8 mouse cellular contexts compared by ENCODE assay signal in the genomic region with DNA sequence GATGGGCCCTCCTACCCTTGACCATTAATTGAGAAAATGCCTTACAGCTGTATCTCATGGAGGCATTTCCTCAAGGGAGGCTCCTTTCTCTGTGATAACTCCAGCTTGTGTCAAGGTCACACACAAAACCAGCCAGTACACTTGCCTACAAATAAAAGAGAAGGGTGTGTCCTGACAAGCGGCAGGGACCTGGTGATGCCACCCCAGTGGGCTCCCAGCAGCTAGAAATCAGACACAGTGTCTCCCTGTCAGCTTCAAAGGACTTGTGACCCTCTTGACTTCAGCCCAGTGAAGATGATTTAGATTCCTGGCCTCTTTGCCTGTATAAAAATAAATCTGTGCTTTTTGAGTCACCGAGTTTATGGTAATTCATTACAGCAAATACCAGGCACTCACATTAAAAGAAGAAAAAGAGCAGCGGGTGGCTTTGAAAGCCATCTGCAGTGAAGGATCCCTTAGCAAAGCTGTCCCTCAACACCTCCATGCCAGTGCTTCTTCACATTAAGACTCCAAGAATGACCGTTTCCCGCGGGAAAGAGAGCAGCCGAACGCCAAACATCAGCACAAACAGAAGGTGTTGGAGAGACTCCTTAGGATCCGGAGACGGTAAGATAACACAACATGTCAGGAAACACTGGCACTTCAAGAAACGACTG.
DNase-seq lines count a peak whose midpoint lies in the region; ATAC-seq and TF ChIP-seq lines count a peak whose summit lies in the region.

No protein-coding gene starts in this region.

- peak overlapping the region; percentile 47 for H3K4me2 ChIP-seq in lung, postnatal 0 days (replicated peaks; ENCODE audit: low read depth, low read length)
- peak overlapping the region; percentile 58 for H3K4me2 ChIP-seq in embryonic facial prominence, embryonic 13.5 days
- H3K4me2 ChIP-seq in liver, embryonic 14.5 days (ENCODE audit: low read depth): peak overlapping the region; percentile 43
- peak overlapping the region; percentile 53 for H3K4me2 ChIP-seq in stomach, embryonic 15.5 days

- no peak for DNase-seq in lung, postnatal 0 days (ENCODE audit: low spot score)
- no peak for DNase-seq in lung, adult 2 months
- DNase-seq in hindbrain, embryonic 10.5 days (ENCODE audit: low spot score): peak; percentile 24
- no peak for DNase-seq in liver, embryonic 14.5 days (ENCODE audit: low read depth in 3 of 3, low spot score in 3 of 3)

- peaks cover 5% of the 10 kb centered on the region; the same call in 1 of the 2 replicates for H3K4me1 ChIP-seq in lung, postnatal 0 days (ENCODE audit: insufficient read depth, low read depth, low read length)
- peaks cover 3% of the 10 kb centered on the region; the same call in 1 of the 2 replicates for H3K4me1 ChIP-seq in lung, adult 2 months (ENCODE audit: control insufficient read depth, insufficient read depth, low read length)
- H3K4me1 ChIP-seq in embryonic facial prominence, embryonic 13.5 days: peaks cover 16% of the 10 kb centered on the region
- H3K4me1 ChIP-seq in hindbrain, embryonic 10.5 days (replicated peaks): peaks cover 27% of the 10 kb centered on the region
- peaks cover 0 to 22% of the 10 kb centered on the region in 2 experiments; a peak in 2 of 4 replicates for H3K4me1 ChIP-seq in liver, embryonic 14.5 days (replicated peaks; ENCODE audit: control insufficient read depth in 2 of 2, insufficient read depth in 2 of 2, low read length in 1 of 2)
- peaks cover 9% of the 10 kb centered on the region; the same call in 1 of the 2 replicates for H3K4me1 ChIP-seq in stomach, embryonic 15.5 days

- peak overlapping the region; percentile 24; the same call in 1 of the 2 replicates for H3K4me3 ChIP-seq in lung, postnatal 0 days (ENCODE audit: low read depth, low read length)
- H3K4me3 ChIP-seq in lung, adult 2 months (replicated peaks; ENCODE audit: extremely low read depth, low read depth, low read length): no peak overlapping the region
- H3K4me3 ChIP-seq in embryonic facial prominence, embryonic 13.5 days: peak overlapping the region; percentile 29
- peak overlapping the region; percentile 39 for H3K4me3 ChIP-seq in hindbrain, embryonic 10.5 days
- no peak overlapping the region; a peak in 1 of 4 replicates for H3K4me3 ChIP-seq in liver, embryonic 14.5 days (ENCODE audit: insufficient read depth in 1 of 2, low read depth in 2 of 2, low read length in 2 of 2)
- peak overlapping the region; percentile 26 for H3K4me3 ChIP-seq in stomach, embryonic 15.5 days (replicated peaks)

- TF ChIP-seq CTCF in lung, postnatal 0 days (IDR thresholded peaks at IDR 0.05): no peak
- no peak for TF ChIP-seq CTCF in lung, adult 2 months (IDR thresholded peaks at IDR 0.05; ENCODE audit: insufficient read depth, low read length)
- TF ChIP-seq CTCF in liver, embryonic 14.5 days (IDR thresholded peaks at IDR 0.05; ENCODE audit: low read depth): no peak

- 1% methylated on average over 11 of the region's 11 CpGs for WGBS in lung, postnatal 0 days
- 4% methylated on average over 11 of the region's 11 CpGs for WGBS in lung, adult 2 months
- 7% methylated on average over 11 of the region's 11 CpGs for WGBS in embryonic facial prominence, embryonic 13.5 days
- WGBS in hindbrain, embryonic 10.5 days: 16% methylated on average over 11 of the region's 11 CpGs
- WGBS in liver, embryonic 14.5 days (ENCODE audit: insufficient replicate concordance): 4% methylated on average over 11 of the region's 11 CpGs
- 9% methylated on average over 11 of the region's 11 CpGs for WGBS in stomach, embryonic 15.5 days

- H3K9me3 ChIP-seq in lung, postnatal 0 days (ENCODE audit: low read length): no peaks in the 10 kb centered on the region
- H3K9me3 ChIP-seq in embryonic facial prominence, embryonic 13.5 days: no peaks in the 10 kb centered on the region
- H3K9me3 ChIP-seq in hindbrain, embryonic 10.5 days: no peaks in the 10 kb centered on the region
- no peaks in the 10 kb centered on the region for H3K9me3 ChIP-seq in liver, embryonic 14.5 days (ENCODE audit: control insufficient read depth, low read length)
- no peaks in the 10 kb centered on the region for H3K9me3 ChIP-seq in stomach, embryonic 15.5 days

- no peak for ATAC-seq in lung, postnatal 0 days
- ATAC-seq in embryonic facial prominence, embryonic 13.5 days (ENCODE audit: insufficient number of reproducible peaks, insufficient read depth, low FRiP score, low TSS enrichment, low read depth): no peak
- ATAC-seq in liver, embryonic 14.5 days (ENCODE audit: insufficient read depth): no peak; the same call in 1 of the 2 replicates
- no peak for ATAC-seq in stomach, embryonic 15.5 days (ENCODE audit: insufficient read depth, low FRiP score, low read depth)
- ATAC-seq in megakaryocyte progenitor cell, adult 5-6 weeks (replicated peaks; ENCODE audit: poor library complexity): no peak
- no peak for ATAC-seq in granulocyte monocyte progenitor cell, adult 5-6 weeks (replicated peaks; ENCODE audit: poor library complexity, severe bottlenecking)

- TF ChIP-seq POLR2A in lung, adult 2 months (IDR thresholded peaks at IDR 0.05; ENCODE audit: borderline replicate concordance, extremely low read depth, low read depth, low read length): no peak

- H3K36me3 ChIP-seq in lung, postnatal 0 days (ENCODE audit: insufficient read depth, low read length): no peaks in the 10 kb centered on the region
- H3K36me3 ChIP-seq in embryonic facial prominence, embryonic 13.5 days: no peaks in the 10 kb centered on the region
- H3K36me3 ChIP-seq in hindbrain, embryonic 10.5 days: no peaks in the 10 kb centered on the region
- no peaks in the 10 kb centered on the region for H3K36me3 ChIP-seq in liver, embryonic 14.5 days (replicated peaks; ENCODE audit: control insufficient read depth, insufficient read depth, low read depth)
- no peaks in the 10 kb centered on the region for H3K36me3 ChIP-seq in stomach, embryonic 15.5 days

- H3K27me3 ChIP-seq in lung, postnatal 0 days (replicated peaks; ENCODE audit: insufficient read depth, low read length): no peaks in the 10 kb centered on the region
- no peaks in the 10 kb centered on the region; the same call in 1 of the 2 replicates for H3K27me3 ChIP-seq in embryonic facial prominence, embryonic 13.5 days
- no peaks in the 10 kb centered on the region for H3K27me3 ChIP-seq in hindbrain, embryonic 10.5 days (ENCODE audit: insufficient read depth, poor library complexity, severe bottlenecking)
- H3K27me3 ChIP-seq in liver, embryonic 14.5 days (ENCODE audit: control insufficient read depth, insufficient read depth, low read length): no peaks in the 10 kb centered on the region
- H3K27me3 ChIP-seq in stomach, embryonic 15.5 days (replicated peaks): no peaks in the 10 kb centered on the region

- no peak for TF ChIP-seq EP300 in lung, postnatal 0 days (IDR thresholded peaks at IDR 0.05)
- no peak for TF ChIP-seq EP300 in liver, embryonic 14.5 days (IDR thresholded peaks at IDR 0.05; ENCODE audit: low read depth)

- no peak overlapping the region for H3K27ac ChIP-seq in lung, postnatal 0 days (ENCODE audit: low read length)
- no peak overlapping the region for H3K27ac ChIP-seq in embryonic facial prominence, embryonic 13.5 days
- H3K27ac ChIP-seq in hindbrain, embryonic 10.5 days: peak overlapping the region; percentile 68; the same call in 1 of the 2 replicates
- no peak overlapping the region for H3K27ac ChIP-seq in liver, embryonic 14.5 days
- H3K27ac ChIP-seq in stomach, embryonic 15.5 days: peak overlapping the region; percentile 59; the same call in 1 of the 2 replicates

- H3K9ac ChIP-seq in lung, postnatal 0 days (replicated peaks; ENCODE audit: low read depth): no peak overlapping the region
- peak overlapping the region; percentile 55; the same call in 1 of the 2 replicates for H3K9ac ChIP-seq in embryonic facial prominence, embryonic 13.5 days
- H3K9ac ChIP-seq in liver, embryonic 14.5 days (replicated peaks): no peak overlapping the region
- no peak overlapping the region for H3K9ac ChIP-seq in stomach, embryonic 15.5 days

Comparison
In these comparisons a context has a peak if more than half of its experiments do, and no peak if none do; other contexts are left out.
1. H3K4me3 ChIP-seq: peak in lung, postnatal 0 days (single experiment), embryonic facial prominence, embryonic 13.5 days (single experiment), hindbrain, embryonic 10.5 days (single experiment) and stomach, embryonic 15.5 days (single experiment); none in lung, adult 2 months (single experiment) and liver, embryonic 14.5 days (0 of 2).
2. H3K27ac ChIP-seq: peak in hindbrain, embryonic 10.5 days (single experiment) and stomach, embryonic 15.5 days (single experiment); none in lung, postnatal 0 days (single experiment), embryonic facial prominence, embryonic 13.5 days (single experiment) and liver, embryonic 14.5 days (single experiment).
3. Peak in every context shown above with its lines, with median percentiles within 50 percentile points of each other: H3K4me2 ChIP-seq.